Mouse (Mus musculus) thymus, postnatal 0 days (tissue): Measurements from ENCODE around the gene Nup88. TPM values are rescaled to one million over a fixed set of nuclear protein-coding genes. Genes with fewer than 3 reads are reported as not detected.

Source experiments
- polyA plus RNA-seq: library from polyadenylated mRNA; unstranded; fragments of >200 nt; fragmentation: Nextera tagmentation; extraction: Ambion mirVana; gene quantifications from 2 replicates; pipeline ENCODE4 v1.2.1, GENCODE M21; 2015

Gene Nup88
- polyA plus RNA-seq, 1 experiment from 2014 or later = 110 TPM

Other genes with a start within 250 kb of the Nup88 start
- gene Zfp3, start 205.8 kb downstream of the Nup88 start, polyA plus RNA-seq = 7.2 and 7.6 TPM in 2 replicates
- gene Scimp, start 157.4 kb downstream of the Nup88 start, polyA plus RNA-seq = 2.1 and 3.1 TPM in 2 replicates
- gene Rabep1, start 125.2 kb downstream of the Nup88 start, polyA plus RNA-seq = 35.6 and 38.1 TPM in 2 replicates
- 85.4 and 92.6 TPM in 2 replicates for gene Rpain, start 240 bp upstream of the Nup88 start, polyA plus RNA-seq
- 278 and 301 TPM in 2 replicates for gene C1qbp, start 13.1 kb upstream of the Nup88 start, polyA plus RNA-seq
- 7.4 and 7.5 TPM in 2 replicates for gene Dhx33, start 34.5 kb upstream of the Nup88 start, polyA plus RNA-seq
- 30.5 and 32.2 TPM in 2 replicates for gene Mis12, start 49.6 kb upstream of the Nup88 start, polyA plus RNA-seq
- gene Derl2, start 49.9 kb upstream of the Nup88 start, polyA plus RNA-seq = 59.7 and 63.8 TPM in 2 replicates
- gene 6330403K07Rik, start 63.5 kb upstream of the Nup88 start, polyA plus RNA-seq = 1.7 and 2.1 TPM in 2 replicates
- 0.39 and 0.45 TPM in 2 replicates for gene Nlrp1a, start 174.7 kb upstream of the Nup88 start, polyA plus RNA-seq